Mouse (Mus musculus): ENCODE measurements around the gene Tulp3. TPM values are rescaled to one million over a fixed set of nuclear protein-coding genes. Genes with fewer than 3 reads are reported as not detected.
"Not testable (repeated sequence)": the region's sequence is repeated elsewhere in the genome, so short reads cannot be mapped to it uniquely, and the experiment has no call there.

The Tulp3 gene
- polyA plus RNA-seq, 1 experiment from 2014 or later: 24.1 TPM

- no peak overlapping the region for H3K4me3 ChIP-seq (ENCODE audit: low read length)
- no peaks in the 10 kb centered on the region for H3K27me3 ChIP-seq (ENCODE audit: insufficient read depth, low read length)
- no peak overlapping the region for H3K9ac ChIP-seq (replicated peaks; ENCODE audit: low read length)
- H3K27ac ChIP-seq (ENCODE audit: low read length): no peak overlapping the region
- no peaks in the 10 kb centered on the region for H3K4me1 ChIP-seq (ENCODE audit: insufficient read depth, low read length)
- no peak for ATAC-seq (ENCODE audit: low FRiP score, low TSS enrichment)
- H3K9me3 ChIP-seq (ENCODE audit: low read length): no peaks in the 10 kb centered on the region
- WGBS: 64% methylated on average over 3 of the region's 3 CpGs
- 0 out of 2 replicates have a peak, but pooled peaks cover 6% of the 10 kb centered on the region for H3K36me3 ChIP-seq (ENCODE audit: insufficient read depth, low read length)
- no peak overlapping the region for H3K4me2 ChIP-seq (replicated peaks; ENCODE audit: low read depth, low read length)
Observed at GRCm38 (mm10) chr6:128381254-128381653, 25.6 kb upstream of the Tulp3 start.

- H3K4me1 ChIP-seq (ENCODE audit: insufficient read depth, low read length); H3K36me3 ChIP-seq (ENCODE audit: insufficient read depth, low read length); H3K4me3 ChIP-seq (ENCODE audit: low read length); H3K9ac ChIP-seq (replicated peaks; ENCODE audit: low read length); H3K9me3 ChIP-seq (ENCODE audit: low read length); ATAC-seq (ENCODE audit: low FRiP score, low TSS enrichment); H3K27ac ChIP-seq (ENCODE audit: low read length); H3K27me3 ChIP-seq (ENCODE audit: insufficient read depth, low read length); H3K4me2 ChIP-seq (replicated peaks; ENCODE audit: low read depth, low read length): not testable (repeated sequence)
- 40% methylated on average over 1 of the region's 1 CpGs for WGBS
Observed at GRCm38 (mm10) chr6:128380594-128381167, 25.0 kb upstream of the Tulp3 start.

- H3K36me3 ChIP-seq (ENCODE audit: insufficient read depth, low read length): peaks cover 13% of the 10 kb centered on the region
- H3K4me3 ChIP-seq (ENCODE audit: low read length): no peak overlapping the region
- no peak overlapping the region for H3K4me2 ChIP-seq (replicated peaks; ENCODE audit: low read depth, low read length)
- H3K4me1 ChIP-seq (ENCODE audit: insufficient read depth, low read length): no peaks in the 10 kb centered on the region
- H3K27ac ChIP-seq (ENCODE audit: low read length): no peak overlapping the region
- no peak for ATAC-seq (ENCODE audit: low FRiP score, low TSS enrichment)
- 81% methylated on average over 16 of the region's 16 CpGs for WGBS
- no peaks in the 10 kb centered on the region for H3K9me3 ChIP-seq (ENCODE audit: low read length)
- no peak overlapping the region for H3K9ac ChIP-seq (replicated peaks; ENCODE audit: low read length)
- H3K27me3 ChIP-seq (ENCODE audit: insufficient read depth, low read length): no peaks in the 10 kb centered on the region
Observed at GRCm38 (mm10) chr6:128379636-128380035, 24.0 kb upstream of the Tulp3 start.

GRCm38 (mm10) chr6:128376371-128377085, 20.9 kb upstream of the Tulp3 start:
- Histone ChIP-seq H3K27me3 (ENCODE audit: insufficient read depth, low read length) (no peaks in the 10 kb centered on the region), H3K9me3 (ENCODE audit: low read length) (no peaks in the 10 kb centered on the region), H3K36me3 (ENCODE audit: insufficient read depth, low read length) (peaks cover 40% of the 10 kb centered on the region), H3K4me2 (replicated peaks; ENCODE audit: low read depth, low read length) (no peak overlapping the region), H3K4me1 (ENCODE audit: insufficient read depth, low read length) (no peaks in the 10 kb centered on the region), H3K9ac (replicated peaks; ENCODE audit: low read length) (no peak overlapping the region), H3K4me3 (ENCODE audit: low read length) (no peak overlapping the region), H3K27ac (ENCODE audit: low read length) (no peak overlapping the region)
- 89% methylated on average over 17 of the region's 17 CpGs for WGBS
- no peak for ATAC-seq (ENCODE audit: low FRiP score, low TSS enrichment)

- Histone ChIP-seq H3K4me2 (replicated peaks; ENCODE audit: low read depth, low read length) (no peak within 1 kb of the TSS), H3K9me3 (ENCODE audit: low read length) (no peaks in the 10 kb centered on the region), H3K4me3 (ENCODE audit: low read length) (no peak within 1 kb of the TSS), H3K27me3 (ENCODE audit: insufficient read depth, low read length) (no peaks in the 10 kb centered on the region), H3K36me3 (ENCODE audit: insufficient read depth, low read length) (peaks cover 54% of the 10 kb centered on the region), H3K27ac (ENCODE audit: low read length) (no peak within 1 kb of the TSS), H3K4me1 (ENCODE audit: insufficient read depth, low read length) (no peaks in the 10 kb centered on the region), H3K9ac (replicated peaks; ENCODE audit: low read length) (no peak within 1 kb of the TSS)
- WGBS: 40% methylated on average over 6 of the region's 6 CpGs
- peak; percentile 76 for ATAC-seq (ENCODE audit: low FRiP score, low TSS enrichment)
Observed at GRCm38 (mm10) chr6:128375192-128375591, 19.5 kb upstream of the Tulp3 start, which contains the start of the genes Tex52 and Gm44596. TSS of gene Tex52 (plus strand) at chr6:128375456. TSS of gene Gm44596 (plus strand) at chr6:128375503.

GRCm38 (mm10) chr6:128370040-128370439, 14.4 kb upstream of the Tulp3 start:
- WGBS: 95% methylated on average over 5 of the region's 5 CpGs
- Histone ChIP-seq H3K36me3 (ENCODE audit: insufficient read depth, low read length) (peaks cover 81% of the 10 kb centered on the region), H3K4me2 (replicated peaks; ENCODE audit: low read depth, low read length) (no peak overlapping the region), H3K4me3 (ENCODE audit: low read length) (no peak overlapping the region), H3K27ac (ENCODE audit: low read length) (no peak overlapping the region), H3K4me1 (ENCODE audit: insufficient read depth, low read length) (no peaks in the 10 kb centered on the region), H3K27me3 (ENCODE audit: insufficient read depth, low read length) (no peaks in the 10 kb centered on the region), H3K9ac (replicated peaks; ENCODE audit: low read length) (no peak overlapping the region), H3K9me3 (ENCODE audit: low read length) (no peaks in the 10 kb centered on the region)
- no peak for ATAC-seq (ENCODE audit: low FRiP score, low TSS enrichment)

GRCm38 (mm10) chr6:128366466-128366865, 10.8 kb upstream of the Tulp3 start:
- peaks cover 18% of the 10 kb centered on the region for H3K4me1 ChIP-seq (ENCODE audit: insufficient read depth, low read length)
- H3K36me3 ChIP-seq (ENCODE audit: insufficient read depth, low read length): peaks cover 49% of the 10 kb centered on the region

GRCm38 (mm10) chr6:128364721-128365120, 9.1 kb upstream of the Tulp3 start:
- H3K4me1 ChIP-seq (ENCODE audit: insufficient read depth, low read length): peaks cover 28% of the 10 kb centered on the region
- no peak overlapping the region for H3K27ac ChIP-seq (ENCODE audit: low read length)
- H3K9ac ChIP-seq (replicated peaks; ENCODE audit: low read length): no peak overlapping the region
- peaks cover 32% of the 10 kb centered on the region for H3K36me3 ChIP-seq (ENCODE audit: insufficient read depth, low read length)
- WGBS: 78% methylated on average over 6 of the region's 6 CpGs
- H3K9me3 ChIP-seq (ENCODE audit: low read length): no peaks in the 10 kb centered on the region
- no peak overlapping the region for H3K4me2 ChIP-seq (replicated peaks; ENCODE audit: low read depth, low read length)
- H3K27me3 ChIP-seq (ENCODE audit: insufficient read depth, low read length): no peaks in the 10 kb centered on the region
- H3K4me3 ChIP-seq (ENCODE audit: low read length): no peak overlapping the region
- ATAC-seq (ENCODE audit: low FRiP score, low TSS enrichment): no peak

More at GRCm38 (mm10) chr6:128366466-128366865, 10.8 kb upstream of the Tulp3 start:
- no peak overlapping the region for H3K4me3 ChIP-seq (ENCODE audit: low read length)
- H3K27me3 ChIP-seq (ENCODE audit: insufficient read depth, low read length): no peaks in the 10 kb centered on the region
- H3K4me2 ChIP-seq (replicated peaks; ENCODE audit: low read depth, low read length): no peak overlapping the region
- no peaks in the 10 kb centered on the region for H3K9me3 ChIP-seq (ENCODE audit: low read length)
- H3K27ac ChIP-seq (ENCODE audit: low read length): no peak overlapping the region
- ATAC-seq (ENCODE audit: low FRiP score, low TSS enrichment): no peak
- H3K9ac ChIP-seq (replicated peaks; ENCODE audit: low read length): no peak overlapping the region
- 94% methylated on average over 5 of the region's 5 CpGs for WGBS

GRCm38 (mm10) chr6:128363007-128363825, 7.6 kb upstream of the Tulp3 start:
- no peaks in the 10 kb centered on the region for H3K27me3 ChIP-seq (ENCODE audit: insufficient read depth, low read length)
- H3K9me3 ChIP-seq (ENCODE audit: low read length): no peaks in the 10 kb centered on the region
- peak overlapping the region; percentile 79 for H3K4me2 ChIP-seq (replicated peaks; ENCODE audit: low read depth, low read length)
- peaks cover 28% of the 10 kb centered on the region for H3K4me1 ChIP-seq (ENCODE audit: insufficient read depth, low read length)
- H3K27ac ChIP-seq (ENCODE audit: low read length): peak overlapping the region; percentile 93
- under 1% methylated on average over 41 of the region's 46 CpGs for WGBS
- ATAC-seq (ENCODE audit: low FRiP score, low TSS enrichment): peak; percentile 74
- peaks cover 30% of the 10 kb centered on the region for H3K36me3 ChIP-seq (ENCODE audit: insufficient read depth, low read length)
- peak overlapping the region; percentile 81 for H3K4me3 ChIP-seq (ENCODE audit: low read length)
- peak overlapping the region; percentile 85 for H3K9ac ChIP-seq (replicated peaks; ENCODE audit: low read length)
